Mouse (Mus musculus) liver, adult 2 months (tissue): ENCODE measurements around the gene Zfp69.

Experiments used
- CTCF ChIP-seq: fragments of 200-500 bp; IDR thresholded peaks from 2 replicates; pipeline ENCODE4 v1.5.1; 2011; ENCODE audit warnings: low read depth, low read length, control low read depth
- POLR2A ChIP-seq: fragments of 200-500 bp; IDR thresholded peaks from 2 replicates; pipeline ENCODE4 v1.6.1; 2011; ENCODE audit warnings: low read length, control low read depth; ENCODE audit not compliant: insufficient read depth; ENCODE audit errors: extremely low read depth

DNA sequence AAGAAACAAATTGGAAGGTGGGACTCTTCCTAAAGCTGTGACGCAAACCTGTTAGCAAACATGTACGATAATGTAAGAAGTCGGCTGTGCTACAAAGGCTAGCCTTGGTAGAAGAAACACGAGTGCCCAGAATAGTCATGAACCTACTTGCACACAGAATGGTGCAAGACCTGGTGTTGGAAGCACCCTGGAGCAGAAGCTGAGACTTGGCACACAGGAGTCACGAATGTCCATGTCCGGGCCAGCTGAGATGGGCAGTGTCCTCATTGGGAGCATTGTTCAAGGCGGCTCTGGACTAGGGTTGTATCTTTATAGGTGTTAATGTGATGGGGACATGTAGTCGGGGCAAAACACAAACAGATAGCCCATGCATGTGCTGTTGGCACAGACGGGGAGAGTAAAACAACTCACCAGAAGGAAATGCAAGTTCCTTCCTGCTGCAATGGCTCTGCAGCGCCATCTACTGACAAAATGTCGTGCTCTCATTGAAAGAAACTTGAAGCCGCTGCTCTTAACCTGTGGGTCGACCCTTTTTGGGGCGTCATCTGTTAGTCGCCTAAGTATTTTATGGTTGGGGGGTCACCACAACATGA is 41.8 kb downstream of the Zfp69 start:
- TF ChIP-seq POLR2A (no peak), CTCF (peak; percentile 73)
